Mouse (Mus musculus) right cerebral cortex, postnatal 14 days (tissue): ENCODE measurements around the gene Srsy.
"Not testable (repeated sequence)": the region's sequence is repeated elsewhere in the genome, so short reads cannot be mapped to it uniquely, and the experiment has no call there.

Experiments
- DNase-seq: peaks from one replicate; pipeline ENCODE4 v3.0.0; 2022

Gene Srsy

GRCm38 (mm10) chrY:17937230-17937629, at the start of gene Srsy:
TSS of gene Srsy (minus strand) at chrY:17937330.
- DNase-seq: not testable (repeated sequence)
